Mouse (Mus musculus) midbrain, embryonic 13.5 days (tissue): ENCODE measurements around the gene Cspg4. TPM values are rescaled to one million over a fixed set of nuclear protein-coding genes. Genes with fewer than 3 reads are reported as not detected.

Source experiments
- ATAC-seq: fragments of 200-750 bp; cut with Nextera tagmentation; 2 replicates; pipeline ENCODE4 v1.8.0; 2017; ENCODE audit warnings: mild to moderate bottlenecking, moderate TSS enrichment, moderate library complexity
- H3K27ac ChIP-seq: fragments of 300-500 bp; sonication (generic); 2 replicates; pipeline ENCODE4 v1.5.1; 2015; ENCODE audit warnings: inconsistent platforms, mild to moderate bottlenecking, moderate library complexity
- H3K27me3 ChIP-seq: fragments of 300-500 bp; sonication (generic); 2 replicates; pipeline ENCODE4 v1.6.1; 2015; ENCODE audit warnings: mild to moderate bottlenecking, inconsistent platforms
- H3K36me3 ChIP-seq: fragments of 300-500 bp; sonication (generic); 2 replicates; pipeline ENCODE4 v1.6.1; 2015; ENCODE audit warnings: mild to moderate bottlenecking, inconsistent platforms
- H3K4me1 ChIP-seq: fragments of 300-500 bp; sonication (generic); replicated peaks from 2 replicates; pipeline ENCODE4 v1.6.1; 2015; ENCODE audit warnings: inconsistent platforms
- H3K4me2 ChIP-seq: fragments of 300-500 bp; sonication (generic); replicated peaks from 2 replicates; pipeline ENCODE4 v1.6.1; 2015; ENCODE audit warnings: moderate library complexity, mild to moderate bottlenecking, inconsistent platforms
- H3K4me3 ChIP-seq: fragments of 300-500 bp; sonication (generic); replicated peaks from 2 replicates; pipeline ENCODE4 v1.5.1; 2015; ENCODE audit warnings: mild to moderate bottlenecking, inconsistent platforms
- H3K9ac ChIP-seq: fragments of 300-500 bp; sonication (generic); replicated peaks from 2 replicates; pipeline ENCODE4 v1.6.1; 2015; ENCODE audit warnings: mild to moderate bottlenecking, inconsistent platforms
- H3K9me3 ChIP-seq: fragments of 300-500 bp; sonication (generic); 2 replicates; pipeline ENCODE4 v1.6.1; 2016; ENCODE audit warnings: mild to moderate bottlenecking, inconsistent platforms
- WGBS: fragments of 180-500 bp; shearing (Covaris S2); methylation state at CpG from one replicate; pipeline ENCODE4 v1.1.7; 2015; 5-methylcytosine and 5-hydroxymethylcytosine counted together
- polyA plus RNA-seq: library from polyadenylated mRNA; unstranded; fragments of >200 nt; fragmentation: Nextera tagmentation; extraction: Ambion mirVana; gene quantifications from 2 replicates; pipeline ENCODE4 v1.2.1, GENCODE M21; 2015

Gene Cspg4
- polyA plus RNA-seq, 1 experiment from 2014 or later = 3.5 TPM

GRCm38 (mm10) chr9:56843679-56844188 is 21.1 kb upstream of the Cspg4 start:
- Histone ChIP-seq H3K4me2 (no peak overlapping the region), H3K27me3 (0 out of 2 replicates have a peak, but pooled peaks cover 3% of the 10 kb centered on the region), H3K4me1 (peaks cover 24% of the 10 kb centered on the region), H3K4me3 (no peak overlapping the region), H3K36me3 (no peaks in the 10 kb centered on the region), H3K9ac (no peak overlapping the region), H3K27ac (no peak overlapping the region), H3K9me3 (no peaks in the 10 kb centered on the region)
- no peak for ATAC-seq
- WGBS = 33% methylated on average over 7 of the region's 7 CpGs

GRCm38 (mm10) chr9:56844644-56845043 is 20.2 kb upstream of the Cspg4 start:
- WGBS = 68% methylated on average over 8 of the region's 8 CpGs
- H3K36me3 ChIP-seq = no peaks in the 10 kb centered on the region
- H3K27ac ChIP-seq = no peak overlapping the region
- H3K4me1 ChIP-seq = peaks cover 24% of the 10 kb centered on the region
- no peak overlapping the region for H3K4me2 ChIP-seq
- no peaks in the 10 kb centered on the region for H3K9me3 ChIP-seq
- 0 out of 2 replicates have a peak, but pooled peaks cover 3% of the 10 kb centered on the region for H3K27me3 ChIP-seq
- no peak overlapping the region for H3K9ac ChIP-seq
- H3K4me3 ChIP-seq = no peak overlapping the region
- ATAC-seq = no peak

GRCm38 (mm10) chr9:56847523-56847922 is 17.3 kb upstream of the Cspg4 start:
- H3K9me3 ChIP-seq = no peaks in the 10 kb centered on the region
- no peak overlapping the region for H3K27ac ChIP-seq
- WGBS = 18% methylated on average over 3 of the region's 3 CpGs
- H3K4me1 ChIP-seq = peaks cover 20% of the 10 kb centered on the region
- no peaks in the 10 kb centered on the region for H3K36me3 ChIP-seq
- H3K9ac ChIP-seq = no peak overlapping the region
- peak; percentile 61; the same call in 1 of the 2 replicates for ATAC-seq
- H3K4me2 ChIP-seq = no peak overlapping the region
- no peaks in the 10 kb centered on the region for H3K27me3 ChIP-seq
- H3K4me3 ChIP-seq = no peak overlapping the region

DNA sequence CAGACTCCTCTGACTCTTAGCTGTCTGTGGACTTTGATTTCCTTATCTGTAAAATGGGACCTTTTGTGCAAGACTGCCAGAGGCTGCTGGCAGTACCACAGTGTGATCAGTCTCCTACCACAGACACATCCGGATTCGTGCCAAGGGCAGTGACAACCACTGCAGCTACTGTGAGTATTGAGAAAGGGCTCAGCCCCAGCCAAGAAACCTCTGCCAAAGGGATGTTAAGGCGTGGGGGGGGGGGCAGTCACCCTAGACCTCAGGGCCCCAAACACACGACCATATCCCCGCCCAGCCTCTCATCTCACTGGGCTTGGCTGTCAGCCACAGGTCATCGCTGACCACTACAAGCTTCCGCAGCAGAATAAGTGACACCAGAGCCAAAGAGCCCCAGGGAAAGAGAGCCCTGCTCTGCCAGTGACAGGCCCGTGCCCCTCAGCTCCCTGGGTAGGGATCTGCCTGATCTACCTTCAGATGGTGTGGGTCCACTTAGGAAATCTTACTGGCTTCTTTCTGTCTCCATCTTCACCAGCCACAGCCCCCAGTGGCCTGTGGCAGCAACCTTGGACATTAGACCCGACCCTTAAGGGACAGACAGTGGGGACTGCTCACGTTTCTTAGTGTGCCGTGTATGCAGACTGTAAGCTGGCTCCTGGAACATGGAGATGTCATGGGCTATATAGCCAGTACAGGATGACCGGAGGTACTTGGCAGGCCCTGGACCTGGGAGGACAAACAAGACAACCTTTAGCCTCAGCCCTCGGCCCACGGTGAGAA is 14.5 kb upstream of the Cspg4 start:
- H3K9me3 ChIP-seq = no peaks in the 10 kb centered on the region
- no peak overlapping the region for H3K4me2 ChIP-seq
- no peak for ATAC-seq
- H3K4me3 ChIP-seq = no peak overlapping the region
- peaks cover 9% of the 10 kb centered on the region for H3K4me1 ChIP-seq
- no peak overlapping the region for H3K9ac ChIP-seq
- 79% methylated on average over 14 of the region's 14 CpGs for whole genome bisulfite sequencing
- H3K36me3 ChIP-seq = no peaks in the 10 kb centered on the region
- H3K27me3 ChIP-seq = no peaks in the 10 kb centered on the region
- no peak overlapping the region for H3K27ac ChIP-seq

- H3K9ac ChIP-seq = no peak overlapping the region
- no peaks in the 10 kb centered on the region for H3K36me3 ChIP-seq
- H3K9me3 ChIP-seq = no peaks in the 10 kb centered on the region
Observed at GRCm38 (mm10) chr9:56850905-56851252, 14.0 kb upstream of the Cspg4 start.

DNA sequence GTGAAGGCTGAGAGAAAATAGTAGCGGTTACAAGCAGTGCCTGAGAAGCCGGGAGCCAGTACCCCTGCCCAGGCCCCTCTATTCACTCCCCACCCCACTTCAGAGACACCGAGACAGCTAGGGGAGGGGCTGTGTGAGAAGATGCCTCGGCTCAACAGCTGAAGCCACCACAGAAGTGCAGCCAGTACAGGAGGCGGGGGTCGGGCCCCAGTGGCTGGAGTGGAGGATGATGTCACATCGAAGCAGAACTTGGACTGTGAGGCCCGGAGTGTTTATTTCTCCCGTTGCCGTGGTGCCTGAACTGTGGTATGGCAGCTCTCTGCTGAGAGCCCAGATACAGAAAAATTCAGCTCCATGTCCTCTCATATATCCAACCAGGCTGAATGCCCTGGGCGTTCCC is 13.1 kb upstream of the Cspg4 start:
- WGBS = 29% methylated on average over 11 of the region's 11 CpGs
- H3K4me3 ChIP-seq = no peak overlapping the region
- peak; percentile 55; the same call in 1 of the 2 replicates for ATAC-seq
- no peak overlapping the region for H3K9ac ChIP-seq
- H3K9me3 ChIP-seq = no peaks in the 10 kb centered on the region
- H3K27ac ChIP-seq = no peak overlapping the region
- no peaks in the 10 kb centered on the region for H3K36me3 ChIP-seq
- H3K4me2 ChIP-seq = no peak overlapping the region
- peaks cover 9% of the 10 kb centered on the region for H3K4me1 ChIP-seq
- no peaks in the 10 kb centered on the region for H3K27me3 ChIP-seq

More at GRCm38 (mm10) chr9:56850905-56851252, 14.0 kb upstream of the Cspg4 start:
- Histone ChIP-seq H3K4me3 (no peak overlapping the region), H3K4me2 (no peak overlapping the region), H3K27ac (no peak overlapping the region), H3K4me1 (peaks cover 9% of the 10 kb centered on the region), H3K27me3 (no peaks in the 10 kb centered on the region)
- WGBS = 89% methylated on average over 4 of the region's 4 CpGs
- ATAC-seq = no peak

- H3K36me3 ChIP-seq = no peaks in the 10 kb centered on the region
- no peak overlapping the region for H3K4me2 ChIP-seq
- H3K9me3 ChIP-seq = no peaks in the 10 kb centered on the region
- H3K27me3 ChIP-seq = no peaks in the 10 kb centered on the region
- ATAC-seq = no peak
- H3K4me1 ChIP-seq = no peaks in the 10 kb centered on the region
- WGBS = 73% methylated on average over 3 of the region's 3 CpGs
- H3K9ac ChIP-seq = no peak overlapping the region
- no peak overlapping the region for H3K4me3 ChIP-seq
- H3K27ac ChIP-seq = no peak overlapping the region
Observed at GRCm38 (mm10) chr9:56857463-56857862, 7.4 kb upstream of the Cspg4 start.

DNA sequence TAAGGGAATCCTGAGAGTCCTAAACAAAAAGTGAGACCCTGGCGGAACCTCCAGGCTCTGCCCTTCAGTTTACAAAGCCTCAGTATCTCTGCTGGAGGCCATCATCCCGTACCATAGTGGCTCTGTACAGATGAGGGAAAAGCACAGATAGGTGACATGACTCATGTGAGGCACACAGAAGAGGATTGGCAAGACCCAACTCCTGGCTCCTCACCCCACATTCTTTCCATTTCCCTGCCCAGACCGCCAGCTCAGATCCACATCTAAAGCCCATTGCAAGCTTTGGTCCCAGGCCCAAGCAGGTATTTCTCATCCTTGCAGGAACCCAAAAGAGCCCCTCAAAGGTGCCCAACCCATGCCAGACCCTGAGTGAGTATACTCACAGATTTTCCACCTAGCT is 4.8 kb upstream of the Cspg4 start:
- H3K4me1 ChIP-seq = peaks cover 9% of the 10 kb centered on the region
- H3K27me3 ChIP-seq = peaks cover 16% of the 10 kb centered on the region
- no peaks in the 10 kb centered on the region for H3K9me3 ChIP-seq
- no peaks in the 10 kb centered on the region for H3K36me3 ChIP-seq
- no peak overlapping the region for H3K27ac ChIP-seq
- WGBS = 69% methylated on average over 3 of the region's 3 CpGs
- H3K9ac ChIP-seq = no peak overlapping the region
- no peak overlapping the region for H3K4me3 ChIP-seq
- no peak overlapping the region for H3K4me2 ChIP-seq
- ATAC-seq = no peak

DNA sequence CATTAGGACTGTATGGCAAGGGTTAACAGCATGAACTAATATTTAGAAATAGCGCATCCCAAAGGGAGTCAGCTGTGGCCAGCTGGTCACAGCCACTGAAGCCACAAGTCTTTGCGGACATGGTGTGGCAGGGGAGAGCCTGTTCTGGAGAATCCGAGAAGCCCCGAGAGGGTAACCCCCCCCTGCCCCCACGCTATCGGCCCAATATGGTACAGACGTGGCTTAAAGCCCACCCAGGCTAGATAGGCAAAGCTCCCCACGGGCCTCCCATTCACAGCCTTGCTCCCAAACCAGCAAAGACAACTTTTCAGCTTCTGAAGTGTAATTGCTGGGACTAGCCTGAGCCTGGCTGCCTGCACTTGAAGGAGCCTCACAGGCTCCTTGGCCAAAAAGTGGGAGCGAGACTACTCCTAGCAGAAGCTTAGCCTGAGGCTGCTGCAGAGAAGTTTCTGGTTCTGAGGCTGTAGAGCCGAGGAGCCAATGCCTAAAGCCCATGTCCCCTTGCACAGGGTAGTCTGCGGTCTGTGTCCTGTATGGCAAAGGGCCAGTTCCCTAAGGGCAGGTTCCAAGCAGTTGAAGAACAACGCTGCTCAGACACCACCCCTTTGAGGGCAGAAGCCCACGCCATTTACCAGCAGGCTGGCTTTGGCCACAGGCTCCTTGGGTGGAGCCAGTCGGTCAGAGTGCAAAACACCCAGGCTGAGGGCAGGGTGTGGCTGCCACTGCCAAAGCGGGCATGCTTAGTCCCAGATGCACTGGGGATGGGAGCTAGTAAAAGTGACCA is 4.2 kb upstream of the Cspg4 start:
- Histone ChIP-seq H3K4me2 (no peak overlapping the region), H3K4me3 (no peak overlapping the region), H3K36me3 (no peaks in the 10 kb centered on the region), H3K9ac (no peak overlapping the region), H3K9me3 (no peaks in the 10 kb centered on the region), H3K4me1 (peaks cover 10% of the 10 kb centered on the region), H3K27ac (no peak overlapping the region), H3K27me3 (peaks cover 23% of the 10 kb centered on the region)
- no peak for ATAC-seq
- WGBS = 72% methylated on average over 15 of the region's 15 CpGs

- H3K4me1 ChIP-seq = peaks cover 11% of the 10 kb centered on the region
- H3K36me3 ChIP-seq = no peaks in the 10 kb centered on the region
- H3K4me2 ChIP-seq = no peak overlapping the region
- H3K4me3 ChIP-seq = no peak overlapping the region
- H3K27me3 ChIP-seq = peaks cover 31% of the 10 kb centered on the region
- H3K9ac ChIP-seq = no peak overlapping the region
- no peaks in the 10 kb centered on the region for H3K9me3 ChIP-seq
- WGBS = 80% methylated on average over 2 of the region's 2 CpGs
- H3K27ac ChIP-seq = no peak overlapping the region
- no peak for ATAC-seq
Observed at GRCm38 (mm10) chr9:56862863-56863262, 2.0 kb upstream of the Cspg4 start.

GRCm38 (mm10) chr9:56864216-56864729 is 560 bp upstream of the Cspg4 start, which contains the start of gene Odf3l1:
Gene Odf3l1 (minus strand): TSS chr9:56864679.
- no peak for ATAC-seq
- Histone ChIP-seq H3K36me3 (no peaks in the 10 kb centered on the region), H3K9ac (peak within 1 kb of the TSS; percentile 42; the same call in 1 of the 2 replicates), H3K4me2 (peak within 1 kb of the TSS; percentile 49), H3K4me1 (peaks cover 19% of the 10 kb centered on the region), H3K9me3 (no peaks in the 10 kb centered on the region), H3K27me3 (peaks cover 31% of the 10 kb centered on the region), H3K27ac (no peak within 1 kb of the TSS), H3K4me3 (peak within 1 kb of the TSS; percentile 22)
- WGBS = 27% methylated on average over 3 of the region's 3 CpGs
